Mouse (Mus musculus) liver, adult 2 months (tissue): Measurements from ENCODE around the gene Magi2.

ENCODE experiments used
- CTCF ChIP-seq: fragments of 200-500 bp; IDR thresholded peaks from 2 replicates; pipeline ENCODE4 v1.5.1; 2011; ENCODE audit warnings: low read depth, low read length, control low read depth
- POLR2A ChIP-seq: fragments of 200-500 bp; IDR thresholded peaks from 2 replicates; pipeline ENCODE4 v1.6.1; 2011; ENCODE audit warnings: low read length, control low read depth; ENCODE audit not compliant: insufficient read depth; ENCODE audit errors: extremely low read depth

- TF ChIP-seq CTCF, result no peak
- TF ChIP-seq POLR2A, result no peak
These were observed 830.0 kb downstream of the Magi2 start for GRCm38 (mm10) chr5:20056856-20057255.
